Mouse (Mus musculus) ES-E14 (cell line): ENCODE results near the gene 7530416G11Rik. TPM values are rescaled to one million over a fixed set of nuclear protein-coding genes. Genes with fewer than 3 reads are reported as not detected.
A peak's percentile ranks its signal among the peaks of the same experiment; 100 is the strongest.

Experiments
- DNase-seq: peaks from one replicate; pipeline ENCODE4 v3.0.0-alpha.2; 2013; ENCODE audit warnings: low read depth, low spot score
- H3K27ac ChIP-seq: 2 replicates; pipeline ENCODE4 v1.5.1; 2012; ENCODE audit warnings: low read depth, mild to moderate bottlenecking, low read length, moderate library complexity, mixed read lengths; ENCODE audit not compliant: poor library complexity, insufficient read depth, severe bottlenecking
- H3K36me3 ChIP-seq: 2 replicates; pipeline ENCODE4 v1.6.1; 2012; ENCODE audit warnings: mild to moderate bottlenecking, low read length, moderate library complexity, mixed read lengths; ENCODE audit not compliant: control insufficient read depth, poor library complexity, insufficient read depth, severe bottlenecking
- H3K4me1 ChIP-seq, 2 experiments: fragments of 150-350 bp in 1 of 2; sonication (generic) in 1 of 2; 2 replicates each; pipeline ENCODE4 v1.6.1; 2012; ENCODE audit warnings: low read length in 2 of 2, mild to moderate bottlenecking in 1 of 2, mixed read lengths in 1 of 2; ENCODE audit not compliant: control insufficient read depth in 2 of 2, insufficient read depth in 2 of 2, poor library complexity in 1 of 2
- H3K4me3 ChIP-seq, 2 experiments: fragments of 150-350 bp in 1 of 2; sonication (generic) in 1 of 2; 2 replicates each; pipeline ENCODE4 v1.5.1; 2012; ENCODE audit warnings: low read length in 2 of 2, low read depth in 1 of 2, mild to moderate bottlenecking in 1 of 2, mixed read lengths in 1 of 2; ENCODE audit not compliant: insufficient read depth in 1 of 2, poor library complexity in 1 of 2, severe bottlenecking in 1 of 2
- H3K9ac ChIP-seq: 2 replicates; pipeline ENCODE4 v1.6.1; 2012; ENCODE audit warnings: low read depth, mild to moderate bottlenecking, low read length, mixed read lengths; ENCODE audit not compliant: poor library complexity, insufficient read depth, severe bottlenecking
- H3K9me3 ChIP-seq: fragments of 150-350 bp; sonication (generic); 2 replicates; pipeline ENCODE4 v1.6.1; 2012; ENCODE audit warnings: low read depth, mild to moderate bottlenecking, low read length; ENCODE audit not compliant: control insufficient read depth, insufficient read depth
- CHD2 ChIP-seq: IDR thresholded peaks from 2 replicates; pipeline ENCODE4 v1.6.1; 2014; ENCODE audit warnings: mild to moderate bottlenecking, low read depth, low read length, inconsistent platforms
- HCFC1 ChIP-seq: IDR thresholded peaks from 2 replicates; pipeline ENCODE4 v1.6.1; 2012; ENCODE audit warnings: low read length, inconsistent platforms, borderline replicate concordance; ENCODE audit not compliant: insufficient read depth
- MAFK ChIP-seq: IDR thresholded peaks from 2 replicates; pipeline ENCODE4 v1.6.1; 2014; ENCODE audit warnings: mild to moderate bottlenecking, low read depth, low read length, inconsistent platforms; ENCODE audit not compliant: insufficient read depth
- ZC3H11A ChIP-seq: IDR thresholded peaks from 2 replicates; pipeline ENCODE4 v1.6.1; 2012; ENCODE audit warnings: low read depth, mild to moderate bottlenecking, inconsistent platforms, low read length, borderline replicate concordance
- ZNF384 ChIP-seq: IDR thresholded peaks from 2 replicates; pipeline ENCODE4 v1.6.1; 2012; ENCODE audit warnings: low read depth, low read length, inconsistent platforms
- in situ Hi-C, 2 experiments: fragments of 600-800 bp; cut with MboI; formaldehyde crosslinking; loops; one replicate each; pipeline ENCODE4 v1.15.1; 2025; ENCODE audit warnings: low sequenced_read_pairs in 2 of 2, inconsistent platforms in 1 of 2; ENCODE audit not compliant: unreplicated experiment in 2 of 2
- total RNA-seq: library from RNA; depleted of rRNA; stranded (reverse); fragments of 300-350 nt; gene quantifications from 2 replicates; pipeline ENCODE4 v1.2.3, GENCODE M21; 2012

Gene 7530416G11Rik
- total RNA-seq, 1 experiment = not detected

- in situ Hi-C loops = no loop called here
- DNase-seq = peak; percentile 73
- no peaks in the 10 kb centered on the region for H3K9me3 ChIP-seq
- no peak for TF ChIP-seq MAFK
- 0 out of 2 replicates have a peak, but pooled peaks have one; percentile 23 for TF ChIP-seq ZC3H11A
- no peak for TF ChIP-seq HCFC1
- TF ChIP-seq CHD2 = no peak
- peaks cover 0 to 19% of the 10 kb centered on the region in 2 experiments; a peak in 2 of 4 replicates for H3K4me1 ChIP-seq
- H3K4me3 ChIP-seq = no peak overlapping the region
- no peaks in the 10 kb centered on the region for H3K36me3 ChIP-seq
- no peak overlapping the region for H3K27ac ChIP-seq
- no peak overlapping the region for H3K9ac ChIP-seq
These were observed 25.4 kb downstream of the 7530416G11Rik start for GRCm38 (mm10) chr15:85477584-85477983.

GRCm38 (mm10) chr15:85474697-85475096, 28.3 kb downstream of the 7530416G11Rik start:
- no peaks in the 10 kb centered on the region for H3K9me3 ChIP-seq
- no peak overlapping the region for H3K9ac ChIP-seq
- in situ Hi-C loops = no loop called here
- H3K27ac ChIP-seq = no peak overlapping the region
- H3K36me3 ChIP-seq = no peaks in the 10 kb centered on the region
- TF ChIP-seq ZNF384 (no peak), HCFC1 (no peak)
- H3K4me1 ChIP-seq = peaks cover 0 to 3% of the 10 kb centered on the region in 2 experiments; a peak in 2 of 4 replicates
- no peak overlapping the region for H3K4me3 ChIP-seq
- no peak for DNase-seq

GRCm38 (mm10) chr15:85469401-85469800, 33.6 kb downstream of the 7530416G11Rik start:
- in situ Hi-C loops = no loop called here
- Histone ChIP-seq H3K9ac (no peak overlapping the region), H3K4me3 (no peak overlapping the region), H3K36me3 (peaks cover 24% of the 10 kb centered on the region), H3K4me1 (no peaks in the 10 kb centered on the region), H3K27ac (no peak overlapping the region), H3K9me3 (no peaks in the 10 kb centered on the region)
- DNase-seq = no peak
- TF ChIP-seq MAFK = no peak
- TF ChIP-seq ZNF384 = no peak
- no peak for TF ChIP-seq CHD2
- TF ChIP-seq HCFC1 = no peak
- TF ChIP-seq ZC3H11A = no peak

- H3K4me3 ChIP-seq = no peak overlapping the region
- H3K27ac ChIP-seq = no peak overlapping the region
- no peak overlapping the region for H3K9ac ChIP-seq
- in situ Hi-C loops = no loop called here
- no peaks in the 10 kb centered on the region for H3K9me3 ChIP-seq
- TF ChIP-seq ZC3H11A (no peak), HCFC1 (no peak), MAFK (no peak), CHD2 (no peak), ZNF384 (no peak)
- DNase-seq = no peak
- H3K36me3 ChIP-seq = peaks cover 37% of the 10 kb centered on the region
- peaks cover 0 to 4% of the 10 kb centered on the region in 2 experiments; a peak in 1 of 4 replicates for H3K4me1 ChIP-seq
These were observed 36.5 kb downstream of the 7530416G11Rik start for GRCm38 (mm10) chr15:85466456-85467067.

GRCm38 (mm10) chr15:85464823-85465565, 38.0 kb downstream of the 7530416G11Rik start:
- Histone ChIP-seq H3K27ac (no peak overlapping the region), H3K36me3 (peaks cover 41% of the 10 kb centered on the region), H3K4me3 (no peak overlapping the region), H3K9ac (no peak overlapping the region), H3K4me1 (peaks cover 0 to 4% of the 10 kb centered on the region in 2 experiments; a peak in 1 of 4 replicates), H3K9me3 (no peaks in the 10 kb centered on the region)
- TF ChIP-seq CHD2 = no peak
- TF ChIP-seq ZC3H11A = no peak
- no peak for TF ChIP-seq HCFC1
- TF ChIP-seq MAFK = no peak
- no peak for TF ChIP-seq ZNF384
- in situ Hi-C loops = no loop called here
- peak; percentile 39 for DNase-seq
